Mouse (Mus musculus): Measurements from ENCODE around the gene Slc29a4. TPM values are rescaled to one million over a fixed set of nuclear protein-coding genes. Genes with fewer than 3 reads are reported as not detected.

The Slc29a4 gene
- polyA plus RNA-seq, 1 experiment from 2014 or later: 50.9 TPM

Other genes starting within 250 kb of the Slc29a4 start
- 12.0 and 12.2 TPM in 2 replicates for gene Ap5z1, start 228.6 kb upstream of the Slc29a4 start, polyA plus RNA-seq (2015; fragmentation: Nextera tagmentation; extraction: Ambion mirVana)
- gene Papolb, start 162.4 kb upstream of the Slc29a4 start, polyA plus RNA-seq (2015; fragmentation: Nextera tagmentation; extraction: Ambion mirVana): 0.06 and 0.12 TPM in 2 replicates
- 4.5 and 5.4 TPM in 2 replicates for gene Radil, start 141.4 kb upstream of the Slc29a4 start, polyA plus RNA-seq (2015; fragmentation: Nextera tagmentation; extraction: Ambion mirVana)
- gene Mmd2, start 83.7 kb upstream of the Slc29a4 start, polyA plus RNA-seq (2015; fragmentation: Nextera tagmentation; extraction: Ambion mirVana): 42.7 and 43.1 TPM in 2 replicates
- 48.3 and 49.1 TPM in 2 replicates for gene Wipi2, start 64.8 kb upstream of the Slc29a4 start, polyA plus RNA-seq (2015; fragmentation: Nextera tagmentation; extraction: Ambion mirVana)
- gene Tnrc18, start 125.2 kb downstream of the Slc29a4 start, polyA plus RNA-seq (2015; fragmentation: Nextera tagmentation; extraction: Ambion mirVana): 34.7 and 35.9 TPM in 2 replicates
- 30.7 and 35.1 TPM in 2 replicates for gene Fbxl18, start 202.9 kb downstream of the Slc29a4 start, polyA plus RNA-seq (2015; fragmentation: Nextera tagmentation; extraction: Ambion mirVana)
- gene Actb, start 214.2 kb downstream of the Slc29a4 start, polyA plus RNA-seq (2015; fragmentation: Nextera tagmentation; extraction: Ambion mirVana): 15,903 and 18,325 TPM in 2 replicates

Data from forebrain, embryonic 13.5 days (tissue).